Mouse (Mus musculus): ENCODE results near the gene Zfp775. TPM values are rescaled to one million over a fixed set of nuclear protein-coding genes. Genes with fewer than 3 reads are reported as not detected.
"Not testable (repeated sequence)": the region's sequence is repeated elsewhere in the genome, so short reads cannot be mapped to it uniquely, and the experiment has no call there.

The Zfp775 gene
- total RNA-seq, 2 experiments from 2014 or later = 6.6 to 7.6 TPM

DNA sequence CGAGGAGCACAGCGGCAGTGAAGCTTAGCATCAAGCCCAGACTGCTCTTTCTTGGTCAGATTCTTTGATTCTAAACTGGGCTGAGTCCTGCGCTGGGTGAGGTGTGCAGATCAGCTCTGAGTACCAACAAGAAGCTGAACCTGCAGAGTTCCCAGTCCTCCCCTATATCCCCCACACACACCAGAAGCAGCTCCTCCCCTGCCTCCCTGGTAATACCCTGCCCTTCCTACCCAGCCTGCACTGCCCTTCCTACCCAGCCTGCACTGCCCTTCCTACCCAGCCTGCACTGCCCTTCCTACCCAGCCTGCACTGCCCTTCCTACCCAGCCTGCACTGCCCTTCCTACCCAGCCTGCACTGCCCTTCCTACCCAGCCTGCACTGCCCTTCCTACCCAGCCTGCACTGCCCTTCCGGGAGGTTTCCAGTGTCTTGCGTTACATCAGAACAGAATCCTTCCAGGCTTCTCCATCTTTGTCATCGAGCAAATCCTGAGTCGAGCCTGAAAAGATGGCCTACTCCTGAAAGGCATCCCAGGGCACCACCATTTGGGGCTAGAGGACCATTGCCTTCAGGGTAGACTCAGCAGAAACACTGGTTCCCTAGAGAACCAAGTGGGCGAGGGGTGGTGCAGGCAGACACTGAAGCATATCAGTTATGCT, 20.5 kb downstream of the Zfp775 start:
- DNase-seq (ENCODE audit: low spot score in 2 of 2); intact Hi-C loops (cut with DNase I): not testable (repeated sequence)

DNA sequence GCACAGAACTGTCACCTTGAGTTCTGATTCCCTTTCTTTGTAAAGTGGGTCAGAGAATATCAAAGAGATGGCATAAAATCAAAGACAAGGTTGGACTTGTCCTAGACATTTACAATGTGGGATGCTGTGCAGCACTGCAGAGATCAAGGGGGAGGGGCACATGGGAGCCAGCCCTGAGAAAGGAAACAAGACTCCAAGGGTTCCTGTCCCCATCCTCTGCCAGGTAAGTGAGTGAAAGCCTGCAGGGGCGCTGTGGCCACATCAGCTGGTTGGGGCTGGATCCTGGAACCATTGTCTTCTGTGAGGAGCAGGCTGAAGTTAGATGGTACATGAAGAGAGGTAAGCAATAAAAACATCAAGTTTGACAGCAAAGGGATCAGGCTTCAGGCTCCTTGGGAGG, 21.6 kb downstream of the Zfp775 start:
- intact Hi-C loops (cut with DNase I) = no loop called here
- DNase-seq (ENCODE audit: low spot score in 2 of 2) = no peak

DNA sequence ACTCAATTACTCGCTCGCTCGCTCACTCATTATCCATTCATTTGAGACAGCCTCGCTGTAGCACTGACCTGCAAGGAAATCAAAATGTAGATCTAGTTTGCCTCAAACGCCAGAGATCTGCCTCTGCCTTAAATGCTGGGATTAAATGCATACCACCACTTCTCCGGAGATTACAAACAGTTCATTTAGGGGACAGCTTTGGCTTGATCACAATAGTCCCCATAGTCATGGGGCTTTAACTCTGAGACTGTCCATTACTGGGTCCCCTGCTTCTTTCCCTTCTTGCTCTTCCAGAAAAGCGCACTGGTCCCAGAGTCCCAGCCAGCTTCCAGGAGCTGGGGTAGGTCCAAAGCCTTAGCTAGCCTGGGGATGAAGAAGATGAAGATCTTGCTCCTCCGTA, 24.6 kb downstream of the Zfp775 start, which contains the start of gene AI854703:
AI854703 (plus strand) TSS at position 301 of the 400 bp plus-strand sequence.
- DNase-seq (ENCODE audit: low spot score in 2 of 2) = no peak
- intact Hi-C loops (cut with DNase I) = loop anchor here (5.0 kb wide), 2 partner anchors 34 to 74 kb away; partner anchors contain the start of genes Gm44965, Lrrc61 and Repin1

DNA sequence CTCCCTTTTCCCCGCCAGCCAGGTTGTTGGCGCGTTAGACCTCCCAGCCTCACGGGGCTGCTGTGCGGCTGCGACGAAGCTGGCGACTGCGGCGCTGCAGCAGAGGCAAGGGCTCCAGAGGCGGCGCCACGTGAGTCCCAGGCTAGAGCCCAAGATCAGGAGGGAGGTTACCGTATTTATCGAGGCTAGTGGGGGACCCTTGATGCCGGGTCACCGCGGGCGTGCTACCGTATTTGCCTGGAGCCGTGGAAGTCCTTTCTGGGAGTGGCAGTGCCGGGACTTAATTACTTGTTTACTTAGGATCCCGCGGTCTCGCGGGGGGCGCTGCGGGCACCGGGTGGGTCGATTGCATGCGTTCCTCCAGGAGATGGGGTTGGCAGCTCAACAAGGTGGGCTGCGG, 25.1 kb downstream of the Zfp775 start:
- DNase-seq (ENCODE audit: low spot score in 2 of 2) = peak; percentile 68 to 81
- intact Hi-C loops (cut with DNase I) = loop anchor here (5.0 kb wide), 2 partner anchors 35 to 75 kb away; partner anchors contain the start of genes Gm44965, Lrrc61 and Repin1

DNA sequence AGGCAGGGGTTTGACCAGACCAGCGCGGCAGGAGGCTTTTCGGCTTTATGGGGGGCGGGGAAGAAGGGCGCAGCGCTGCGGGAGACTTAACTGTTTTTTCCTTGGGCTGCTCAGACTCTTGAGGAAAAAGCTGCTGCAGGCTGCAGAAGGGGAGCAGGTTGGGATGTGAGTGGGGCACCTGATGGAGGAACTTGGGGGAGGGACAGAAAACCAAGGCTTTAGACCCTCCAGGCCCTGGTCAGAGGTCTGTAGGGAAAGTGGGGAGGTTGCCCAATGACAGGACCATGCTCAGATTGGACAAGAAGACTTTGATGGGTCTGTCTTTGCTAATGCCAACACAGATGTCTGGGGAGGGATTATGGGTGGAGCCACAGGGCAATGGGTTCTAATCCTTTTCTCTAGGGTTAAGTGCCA, 25.7 kb downstream of the Zfp775 start:
- intact Hi-C loops (cut with DNase I) = loop anchor here (5.0 kb wide), 2 partner anchors 35 to 75 kb away; partner anchors contain the start of genes Gm44965, Lrrc61 and Repin1

DNA sequence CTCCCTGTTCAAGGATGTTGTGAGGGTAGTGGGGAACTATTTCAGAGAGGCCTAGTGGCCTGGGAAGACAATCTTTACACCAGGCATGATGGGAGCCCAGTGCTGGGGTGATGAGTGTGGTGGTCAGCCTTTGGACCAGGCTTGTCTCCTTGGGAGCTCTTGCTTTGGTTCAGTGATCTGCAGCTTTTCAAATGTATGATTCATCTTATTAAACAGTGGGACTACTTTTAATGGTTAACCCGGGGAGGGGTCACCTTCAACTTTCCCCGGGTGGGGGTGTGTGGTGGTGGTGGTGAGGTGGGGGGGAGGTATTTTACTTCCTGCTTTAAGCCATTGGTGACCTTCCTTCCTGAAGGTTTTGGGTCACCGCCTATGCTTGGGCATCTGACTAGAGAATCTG, 26.5 kb downstream of the Zfp775 start:
- DNase-seq (ENCODE audit: low spot score in 2 of 2) = no peak
- intact Hi-C loops (cut with DNase I) = loop anchor here (5.0 kb wide), 2 partner anchors 36 to 76 kb away; partner anchors contain the start of genes Gm44965, Lrrc61 and Repin1

More for the DNA sequence above, 25.7 kb downstream of the Zfp775 start:
- DNase-seq (ENCODE audit: low spot score in 2 of 2) = peak; percentile 28 to 33

DNA sequence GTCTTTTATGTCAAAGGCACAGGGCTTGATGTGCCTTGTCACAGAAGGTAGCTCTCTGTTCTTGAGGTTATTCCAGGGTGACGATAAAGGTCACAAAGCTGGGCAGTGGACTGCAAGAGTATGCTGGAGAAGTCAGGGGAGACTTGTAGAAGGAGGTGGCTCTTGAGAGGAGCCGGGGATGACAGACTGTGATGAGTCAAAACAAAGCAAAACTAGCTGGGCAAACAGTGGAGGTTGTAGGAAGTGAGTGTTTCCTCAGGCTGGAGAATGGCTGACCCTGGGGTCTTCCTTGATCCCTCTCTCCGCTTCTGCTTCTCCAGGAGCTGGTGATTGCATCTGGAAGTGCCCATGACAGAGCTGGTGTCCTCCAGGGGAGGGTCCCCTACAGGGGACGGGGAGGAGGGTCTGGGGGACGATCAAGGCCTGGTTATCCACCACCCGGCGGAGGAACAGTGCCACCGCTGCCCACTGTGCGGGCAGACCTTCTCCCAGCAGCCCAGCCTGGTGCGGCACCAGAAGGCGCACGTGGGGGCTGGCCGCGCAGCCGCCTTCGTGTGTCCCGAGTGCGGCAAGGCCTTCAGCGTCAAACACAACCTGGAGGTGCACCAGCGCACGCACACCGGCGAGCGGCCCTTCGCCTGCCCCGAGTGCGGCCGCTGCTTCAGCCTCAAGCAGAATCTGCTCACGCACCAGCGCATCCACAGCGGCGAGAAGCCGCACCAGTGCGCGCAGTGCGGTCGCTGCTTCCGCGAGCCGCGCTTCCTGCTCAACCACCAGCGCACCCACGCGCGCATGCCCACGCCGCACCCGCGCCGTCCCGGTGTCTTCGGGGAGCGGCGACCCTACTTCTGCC, 27.2 kb downstream of the Zfp775 start:
- peak; percentile 57 to 72 for DNase-seq (ENCODE audit: low spot score in 2 of 2)
- intact Hi-C loops (cut with DNase I) = loop anchor here (5.0 kb wide), 2 partner anchors 37 to 77 kb away; partner anchors contain the start of genes Gm44965, Lrrc61 and Repin1

DNA sequence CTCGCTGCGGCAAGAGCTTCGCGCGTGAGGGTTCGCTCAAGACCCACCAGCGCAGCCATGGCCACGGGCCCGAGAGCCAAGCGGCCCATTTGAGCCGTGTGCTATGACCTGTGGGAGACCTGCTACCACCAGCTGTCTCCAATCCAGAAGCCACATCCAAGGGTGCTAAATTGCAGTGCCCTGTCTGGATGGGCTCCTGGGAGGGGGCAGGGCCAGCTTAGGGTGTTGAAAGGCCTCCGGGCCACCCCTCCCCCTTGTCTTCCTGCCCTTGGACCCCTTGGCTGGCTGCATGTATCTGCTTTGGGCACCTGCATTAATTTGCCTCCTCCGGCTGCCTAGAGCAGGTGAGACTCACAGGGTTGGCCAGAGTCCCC, 27.8 kb downstream of the Zfp775 start:
- intact Hi-C loops (cut with DNase I) = loop anchor here (5.0 kb wide), 2 partner anchors 37 to 77 kb away; partner anchors contain the start of genes Gm44965, Lrrc61 and Repin1
- no peak for DNase-seq (ENCODE audit: low spot score in 2 of 2)

DNA sequence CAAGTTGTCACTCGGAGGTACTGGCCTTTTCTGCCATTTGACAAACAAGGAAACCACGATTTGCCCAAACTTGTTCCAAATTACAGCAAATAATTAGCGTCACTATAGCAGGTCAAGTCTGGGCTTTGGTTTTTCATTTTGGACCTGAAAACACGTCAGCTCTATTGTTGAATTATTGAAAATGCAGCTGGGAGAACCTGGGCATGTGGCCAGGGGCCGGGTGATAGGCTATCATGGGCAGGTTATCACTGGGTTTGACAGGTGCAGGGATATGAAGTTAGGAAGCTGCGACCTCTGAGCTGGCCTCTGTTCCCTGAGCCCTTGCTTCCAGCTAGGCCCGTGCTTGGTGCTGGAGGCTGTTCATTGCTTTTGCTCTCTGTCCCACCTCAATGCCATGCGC, 29.0 kb downstream of the Zfp775 start:
- intact Hi-C loops (cut with DNase I) = no loop called here
- no peak for DNase-seq (ENCODE audit: low spot score in 2 of 2)

DNA sequence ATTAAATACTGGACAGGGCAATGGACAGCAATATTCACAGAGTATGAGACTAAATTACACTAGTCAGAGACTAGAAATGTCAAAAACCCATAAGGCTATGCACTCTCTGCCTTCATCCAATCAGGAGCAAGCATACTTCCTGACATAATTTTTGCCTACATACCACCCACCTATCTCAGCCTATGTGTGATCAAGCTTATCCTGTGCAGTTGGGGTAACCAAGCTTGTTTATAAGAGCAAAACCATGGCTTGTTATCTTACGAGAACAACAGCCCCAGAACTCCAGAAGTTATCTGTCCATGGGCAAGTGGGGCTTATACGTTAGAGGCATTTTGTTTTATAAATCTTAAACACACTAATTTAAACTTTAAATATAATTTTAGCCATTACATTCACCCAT, 33.2 kb downstream of the Zfp775 start:
- no peak for DNase-seq (ENCODE audit: low spot score in 2 of 2)
- intact Hi-C loops (cut with DNase I) = no loop called here

DNA sequence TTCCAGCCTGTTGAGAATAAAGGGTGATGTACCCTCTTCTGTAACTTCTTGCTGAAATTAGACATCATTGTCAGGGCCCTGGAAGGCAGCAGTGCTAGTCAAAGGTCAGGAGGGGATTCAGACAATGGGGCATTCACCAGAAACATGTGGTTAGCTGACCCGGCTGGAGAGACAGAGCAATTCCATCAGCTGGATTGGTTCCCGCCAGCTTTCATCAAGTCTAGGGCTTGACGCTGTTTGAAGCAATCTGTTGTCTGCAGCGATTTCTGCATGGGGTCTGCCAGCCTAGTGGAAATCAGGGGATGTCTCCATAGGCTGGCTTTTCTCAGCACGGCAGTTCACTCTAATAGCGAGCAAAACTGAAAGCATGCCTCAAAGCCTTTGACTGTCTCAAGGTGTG, 34.7 kb downstream of the Zfp775 start:
- no peak for DNase-seq (ENCODE audit: low spot score in 2 of 2)
- intact Hi-C loops (cut with DNase I) = no loop called here

DNA sequence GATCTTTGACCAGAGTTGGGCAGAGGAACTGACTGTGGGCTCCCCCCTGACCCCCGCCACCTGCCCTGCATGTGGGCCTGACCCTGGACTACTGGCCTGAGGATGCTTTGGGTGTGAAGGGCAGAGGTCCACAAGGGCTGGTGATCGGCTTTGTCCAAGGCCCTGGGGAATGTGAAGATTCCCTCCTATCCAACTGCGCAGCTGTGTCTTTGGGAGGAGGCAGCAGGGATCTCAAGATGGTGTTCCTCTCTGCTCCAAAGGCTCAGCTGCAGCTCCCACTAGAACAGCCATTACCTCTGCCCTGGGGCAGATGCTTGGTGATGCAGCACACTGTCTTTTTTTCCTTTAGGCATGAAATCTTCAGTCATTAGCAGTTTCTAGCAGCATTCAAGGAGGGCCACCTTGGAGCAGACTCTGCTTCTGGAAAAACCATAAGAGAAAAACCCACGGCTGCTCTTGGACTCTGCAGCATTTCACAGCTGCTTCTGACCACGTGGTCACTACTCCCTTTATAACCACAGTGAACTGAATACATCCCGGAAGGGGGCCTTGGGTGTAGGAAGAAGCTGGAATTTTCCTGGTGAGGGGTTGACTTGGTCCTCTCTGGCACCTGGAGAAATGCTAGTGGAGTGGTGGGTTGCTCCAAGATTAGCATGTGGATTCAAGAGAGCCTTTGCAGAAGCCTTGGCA, 36.1 kb downstream of the Zfp775 start:
- intact Hi-C loops (cut with DNase I) = no loop called here
- no peak for DNase-seq (ENCODE audit: low spot score in 2 of 2)

DNA sequence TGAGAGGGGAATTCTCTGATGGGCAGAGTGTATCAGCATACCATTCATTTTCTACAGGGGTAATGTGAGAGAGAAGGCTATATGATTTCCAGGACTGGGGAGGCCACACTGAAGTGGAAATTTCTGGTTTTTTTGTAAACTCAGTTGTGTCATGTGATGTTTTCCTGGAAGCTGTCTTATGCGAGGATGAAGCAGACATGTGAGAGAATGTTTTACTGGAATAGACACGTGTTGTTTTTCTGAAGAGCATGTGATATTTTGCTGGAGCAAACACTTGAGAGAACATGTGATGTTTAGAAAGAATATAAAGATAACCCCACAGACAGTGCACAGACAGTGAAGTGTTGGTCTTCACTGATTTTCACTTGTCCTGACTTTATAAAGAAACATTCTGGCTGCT, 36.7 kb downstream of the Zfp775 start:
- intact Hi-C loops (cut with DNase I) = no loop called here
- no peak for DNase-seq (ENCODE audit: low spot score in 2 of 2)

DNA sequence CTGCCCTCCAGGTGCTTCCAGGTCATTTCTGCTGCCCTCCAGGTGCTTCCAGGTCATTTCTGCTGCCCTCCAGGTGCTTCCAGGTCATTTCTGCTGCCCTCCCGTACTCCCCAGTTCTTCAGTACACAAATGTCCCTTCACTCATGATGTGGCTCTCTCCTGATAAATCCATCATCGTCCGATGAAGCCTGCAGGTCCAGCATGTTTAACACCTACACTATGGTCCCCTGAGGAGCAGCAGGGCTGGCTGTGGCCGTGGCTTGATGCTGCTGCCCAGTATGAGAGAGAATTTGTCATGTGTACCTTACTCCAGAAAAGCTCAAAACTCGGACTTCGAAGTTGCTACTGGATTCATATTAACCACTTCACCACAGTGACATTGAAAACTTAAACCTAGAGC, 39.5 kb downstream of the Zfp775 start:
- intact Hi-C loops (cut with DNase I) = loop anchor here (2.0 to 5.0 kb wide), 2 partner anchors 59 to 467 kb away; no protein-coding TSS in a partner anchor
- no peak for DNase-seq (ENCODE audit: low spot score in 2 of 2)

DNA sequence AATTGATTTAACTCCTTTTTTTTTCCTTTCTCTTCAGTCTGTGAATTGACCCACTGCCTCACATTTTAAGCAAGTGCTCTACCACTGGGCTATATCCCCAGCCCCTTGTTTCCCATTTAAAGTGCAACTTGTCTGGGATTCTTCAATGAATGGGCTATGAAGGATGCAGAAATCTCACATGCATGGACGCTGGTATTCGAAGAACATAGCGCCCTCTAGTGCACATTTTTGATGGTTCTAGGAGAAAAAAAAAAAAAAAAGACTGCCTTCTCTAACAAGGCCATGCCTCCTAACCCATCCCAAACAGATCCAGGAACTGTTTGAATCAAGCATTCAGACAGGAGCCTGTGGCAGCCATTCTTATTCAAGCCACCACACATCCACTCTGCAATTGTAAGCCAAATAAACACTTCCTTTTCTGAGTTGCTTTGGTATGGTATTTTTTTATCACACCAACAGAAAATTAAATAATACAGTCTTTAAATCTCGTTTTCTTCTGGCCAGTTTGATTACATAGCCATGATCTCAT, 41.0 kb downstream of the Zfp775 start:
- intact Hi-C loops (cut with DNase I) = loop anchor here (5.0 kb wide), 1 partner anchor 61 kb away; no protein-coding TSS in a partner anchor
- DNase-seq (ENCODE audit: low spot score in 2 of 2) = no peak

DNA sequence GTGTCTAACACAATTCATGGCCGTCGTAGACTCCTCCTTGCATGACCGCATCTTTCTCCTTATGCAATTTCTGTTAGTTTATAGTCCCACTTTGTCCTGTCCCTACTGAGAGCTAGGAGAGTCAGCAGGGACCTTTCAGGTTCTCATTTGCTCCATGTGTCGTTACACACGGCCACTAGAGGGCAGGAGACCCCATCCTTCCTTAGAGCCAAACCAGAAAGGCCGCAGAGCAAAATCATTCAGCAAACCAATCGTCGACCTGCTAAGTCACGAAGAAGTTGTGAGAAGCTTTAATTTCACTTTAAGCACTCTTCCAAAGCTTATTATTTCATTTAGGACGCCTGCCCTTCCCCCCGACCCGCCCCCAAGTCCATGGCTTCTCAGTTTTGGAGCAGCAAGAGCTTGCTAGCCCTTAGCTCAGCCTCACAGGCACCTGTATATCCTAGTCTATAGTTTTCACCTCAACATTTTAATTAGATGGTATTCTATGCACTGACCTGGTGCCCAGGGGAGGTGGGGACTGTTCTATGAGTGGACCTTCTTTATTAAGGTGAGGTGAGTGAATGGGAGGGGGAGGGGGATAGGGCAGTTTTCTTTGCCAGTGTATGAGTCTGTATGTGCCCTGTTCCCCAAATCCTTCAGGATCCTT, 43.9 kb downstream of the Zfp775 start:
- DNase-seq (ENCODE audit: low spot score in 2 of 2) = peak; percentile 54 to 59
- intact Hi-C loops (cut with DNase I) = loop anchor here (1.0 to 5.0 kb wide), 3 partner anchors 107 to 312 kb away; no protein-coding TSS in a partner anchor

DNA sequence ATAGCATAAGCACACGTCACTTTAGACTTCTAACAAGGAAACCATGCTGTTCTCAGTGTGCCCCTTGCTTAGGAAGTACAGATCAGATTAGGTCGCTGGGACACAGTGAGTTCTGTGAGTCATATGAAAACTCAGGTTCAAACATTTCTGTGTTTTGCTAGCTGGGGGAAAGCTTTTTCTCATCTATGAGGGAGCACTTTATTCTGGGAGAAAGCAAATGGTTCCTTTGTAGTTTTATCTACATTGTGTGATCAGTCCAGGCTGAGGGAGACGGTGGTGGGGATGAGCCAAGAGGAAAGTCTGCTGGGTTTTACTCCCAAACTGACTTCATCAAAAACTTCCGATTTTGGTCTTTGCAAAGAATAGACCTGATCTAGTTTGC, 44.4 kb downstream of the Zfp775 start:
- DNase-seq (ENCODE audit: low spot score in 2 of 2) = no peak
- intact Hi-C loops (cut with DNase I) = loop anchor here (5.0 kb wide), 1 partner anchor 311 kb away; no protein-coding TSS in a partner anchor

DNA sequence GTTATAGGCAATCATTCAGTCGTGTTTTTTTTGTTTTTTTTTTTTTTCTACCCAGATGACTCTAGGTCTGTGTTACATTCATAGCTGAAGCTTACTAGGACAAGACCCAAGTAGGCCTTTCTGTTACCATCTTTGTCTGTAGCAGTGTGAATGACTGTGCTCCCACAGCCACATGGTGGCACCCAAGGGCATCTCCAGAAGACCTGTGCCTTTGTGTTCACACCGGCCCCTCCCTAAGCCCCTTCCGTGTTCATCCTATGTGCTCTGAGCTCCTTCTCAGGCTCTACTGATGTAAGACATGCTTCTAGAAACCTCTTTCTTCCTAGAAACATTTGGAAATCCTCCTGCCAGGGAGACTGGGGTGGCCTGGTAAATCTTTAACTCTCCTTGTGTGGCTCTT, 45.1 kb downstream of the Zfp775 start, which contains the start of gene Gimap8:
Gimap8 (plus strand) TSS at position 240 of the 400 bp plus-strand sequence.
- no peak for DNase-seq (ENCODE audit: low spot score in 2 of 2)
- intact Hi-C loops (cut with DNase I) = loop anchor here (5.0 kb wide), 1 partner anchor 310 kb away; no protein-coding TSS in a partner anchor

DNA sequence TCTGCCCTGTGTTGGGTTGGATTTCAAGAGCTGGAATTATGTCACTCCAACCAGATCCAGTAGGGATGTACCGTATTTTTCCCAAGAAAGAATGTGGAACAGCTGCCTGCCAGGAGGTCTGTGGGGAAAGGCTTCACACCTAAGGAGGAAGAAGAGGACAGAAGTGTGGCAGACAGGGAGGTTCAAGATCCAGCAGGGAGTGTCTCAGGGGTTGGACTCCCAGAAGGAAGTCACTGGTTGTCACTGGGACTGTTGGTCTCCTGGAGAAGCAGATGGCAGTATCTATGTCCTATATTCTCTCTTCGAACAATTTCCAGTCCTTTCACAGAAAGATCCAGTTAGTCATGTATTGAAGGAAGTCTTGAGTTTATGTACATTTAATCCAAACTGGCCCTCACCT, 45.7 kb downstream of the Zfp775 start:
- intact Hi-C loops (cut with DNase I) = loop anchor here (5.0 kb wide), 1 partner anchor 310 kb away; no protein-coding TSS in a partner anchor
- no peak for DNase-seq (ENCODE audit: low spot score in 2 of 2)

Data from left cerebral cortex, postnatal 36 days (tissue).